Mouse (Mus musculus) lung, adult 2 months (tissue): ENCODE results near the gene Sdhc. TPM values are rescaled to one million over a fixed set of nuclear protein-coding genes. Genes with fewer than 3 reads are reported as not detected.

Experiments used
- DNase-seq: peaks from one replicate; pipeline ENCODE4 v3.0.0; 2022
- H3K4me1 ChIP-seq: fragments of 200-500 bp; 2 replicates; pipeline ENCODE4 v1.6.1; 2011; ENCODE audit warnings: low read length; ENCODE audit not compliant: control insufficient read depth, insufficient read depth
- H3K4me3 ChIP-seq: fragments of 200-500 bp; replicated peaks from 2 replicates; pipeline ENCODE3; 2011; ENCODE audit warnings: low read depth, mild to moderate bottlenecking, control low read depth, low read length; ENCODE audit errors: extremely low read depth
- CTCF ChIP-seq: fragments of 200-500 bp; IDR thresholded peaks from 2 replicates; pipeline ENCODE4 v1.5.1; 2011; ENCODE audit warnings: mild to moderate bottlenecking, low read length, control low read depth; ENCODE audit not compliant: insufficient read depth
- POLR2A ChIP-seq: fragments of 200-500 bp; IDR thresholded peaks from 2 replicates; pipeline ENCODE4 v1.6.1; 2011; ENCODE audit warnings: low read depth, mild to moderate bottlenecking, control low read depth, low read length, borderline replicate concordance; ENCODE audit errors: extremely low read depth
- WGBS: fragments of 180-500 bp; shearing (Covaris S2); methylation state at CpG from one replicate; pipeline ENCODE4 v1.1.7; 2018; 5-methylcytosine and 5-hydroxymethylcytosine counted together
- polyA plus RNA-seq: library from polyadenylated mRNA; depleted of rRNA; stranded (reverse); fragments of >200 nt; gene quantifications from 2 replicates; pipeline ENCODE4 v1.2.3, GENCODE M21; 2012

Gene Sdhc
- polyA plus RNA-seq, 1 experiment, result 191 TPM

- TF ChIP-seq POLR2A, result no peak
- TF ChIP-seq CTCF, result no peak
- Histone ChIP-seq H3K4me3 (no peak overlapping the region), H3K4me1 (peaks cover 8% of the 10 kb centered on the region; the same call in 1 of the 2 replicates)
- WGBS, result 63% methylated on average over 14 of the region's 14 CpGs
- no peak for DNase-seq
Observed at GRCm38 (mm10) chr1:171189476-171190114, 39.2 kb upstream of the Sdhc start.

GRCm38 (mm10) chr1:171189046-171189445 lies 38.6 kb upstream of the Sdhc start:
- WGBS, result 33% methylated on average over 8 of the region's 8 CpGs
- peaks cover 11% of the 10 kb centered on the region for H3K4me1 ChIP-seq
- no peak overlapping the region for H3K4me3 ChIP-seq
- no peak for DNase-seq
- no peak for TF ChIP-seq POLR2A

- no peak overlapping the region for H3K4me3 ChIP-seq
- no peak for DNase-seq
- TF ChIP-seq POLR2A (no peak), CTCF (no peak)
- H3K4me1 ChIP-seq, result peaks cover 18% of the 10 kb centered on the region
- 73% methylated on average over 13 of the region's 13 CpGs for WGBS
Observed at GRCm38 (mm10) chr1:171187851-171188700, 37.7 kb upstream of the Sdhc start.

GRCm38 (mm10) chr1:171185655-171186054 lies 35.3 kb upstream of the Sdhc start:
- WGBS, result 74% methylated on average over 8 of the region's 8 CpGs
- TF ChIP-seq CTCF (no peak), POLR2A (no peak)
- H3K4me3 ChIP-seq, result no peak overlapping the region
- peaks cover 18% of the 10 kb centered on the region for H3K4me1 ChIP-seq
- no peak for DNase-seq

- TF ChIP-seq POLR2A (no peak), CTCF (peak; percentile 44; the same call in 1 of the 2 replicates)
- Histone ChIP-seq H3K4me3 (no peak overlapping the region), H3K4me1 (peaks cover 18% of the 10 kb centered on the region)
- DNase-seq, result peak; percentile 52
- 14% methylated on average over 7 of the region's 7 CpGs for WGBS
Observed at GRCm38 (mm10) chr1:171184314-171184713, 33.9 kb upstream of the Sdhc start.

GRCm38 (mm10) chr1:171183620-171184019 lies 33.2 kb upstream of the Sdhc start:
- no peak overlapping the region for H3K4me3 ChIP-seq
- no peak for TF ChIP-seq CTCF
- TF ChIP-seq POLR2A, result no peak
- peaks cover 18% of the 10 kb centered on the region for H3K4me1 ChIP-seq
- WGBS, result 23% methylated on average over 3 of the region's 3 CpGs
- no peak for DNase-seq

GRCm38 (mm10) chr1:171183025-171183424 lies 32.6 kb upstream of the Sdhc start:
- Histone ChIP-seq H3K4me3 (no peak overlapping the region), H3K4me1 (peaks cover 18% of the 10 kb centered on the region)
- WGBS, result 88% methylated on average over 3 of the region's 3 CpGs
- no peak for TF ChIP-seq POLR2A
- no peak for DNase-seq

- Histone ChIP-seq H3K4me1 (peaks cover 11% of the 10 kb centered on the region), H3K4me3 (no peak overlapping the region)
- TF ChIP-seq CTCF (no peak), POLR2A (no peak)
- 52% methylated on average over 5 of the region's 5 CpGs for WGBS
- no peak for DNase-seq
Observed at GRCm38 (mm10) chr1:171179487-171180171, 29.2 kb upstream of the Sdhc start.

- DNase-seq, result no peak
- 97% methylated on average over 8 of the region's 8 CpGs for WGBS
- Histone ChIP-seq H3K4me3 (no peak overlapping the region), H3K4me1 (peaks cover 8% of the 10 kb centered on the region)
- TF ChIP-seq CTCF (no peak), POLR2A (no peak)
Observed at GRCm38 (mm10) chr1:171172779-171173178, 22.4 kb upstream of the Sdhc start.
